Comparison of ENCODE assay signal across 11 mouse cellular contexts in the genomic region with DNA sequence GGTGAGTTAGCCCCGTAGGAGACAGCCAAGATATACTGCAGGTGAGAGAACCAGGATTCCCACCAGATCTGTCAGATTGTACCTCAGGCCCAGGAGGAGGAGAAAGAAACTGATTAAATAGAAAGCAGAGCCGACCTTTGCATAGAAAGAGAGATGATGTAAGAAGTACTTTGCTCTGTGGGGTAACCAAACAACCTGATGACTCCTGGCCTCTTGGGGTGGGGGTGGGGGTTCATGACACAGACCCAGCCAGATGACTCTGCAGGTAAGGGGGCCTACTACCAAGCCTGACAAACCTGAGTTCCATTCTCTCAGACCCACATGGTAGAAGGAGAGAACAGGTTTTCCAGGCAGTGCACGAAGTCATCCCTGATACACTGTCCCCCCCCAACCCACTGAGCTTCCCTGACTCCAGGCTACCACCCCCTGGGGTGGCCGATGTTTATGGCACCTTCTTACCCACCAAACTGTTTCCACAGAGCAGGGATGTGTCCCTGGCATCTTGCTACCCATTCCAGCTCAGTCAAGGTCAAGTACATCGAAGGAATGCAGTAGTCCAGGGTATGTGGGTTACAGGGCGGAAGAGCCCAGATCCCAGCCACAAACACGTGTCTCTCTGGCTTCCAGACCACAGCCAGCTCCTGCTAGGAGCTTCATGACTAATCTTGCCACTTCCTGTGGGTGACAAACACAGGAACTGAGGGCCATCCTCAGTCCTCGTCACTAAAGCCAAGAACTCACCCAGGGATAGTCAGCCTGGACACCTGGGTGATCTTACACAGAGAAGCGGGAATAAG. TPM values are rescaled to one million over a fixed set of nuclear protein-coding genes. Genes with fewer than 3 reads are reported as not detected.
DNase-seq lines count a peak whose midpoint lies in the region; ATAC-seq and TF ChIP-seq lines count a peak whose summit lies in the region.
"Had no signal": no experiment of that assay in that cellular context is flagged by ENCODE, and none has a peak within 500 bp of the region (broad histone marks: within the 10 kb centered on the region; RNA-seq: fewer than 3 reads in every experiment).

No protein-coding gene starts in this region.

- 61% methylated on average over 9 of the region's 9 CpGs for WGBS in heart, embryonic 15.5 days
- 57% methylated on average over 9 of the region's 9 CpGs for WGBS in kidney, postnatal 0 days

- DNase-seq in heart, adult 9 months (ENCODE audit: low spot score in 2 of 2) = no peak
- peak; percentile 66 for DNase-seq in adrenal gland, postnatal 14 days
- DNase-seq in kidney, postnatal 0 days (ENCODE audit: low spot score) = peak; percentile 70
- DNase-seq in testis, postnatal 10 days (ENCODE audit: low spot score) = no peak
- DNase-seq in gastrocnemius, adult 18-20 months (ENCODE audit: low spot score) = no peak
- DNase-seq: cerebellum, adult 9-11 months; right cerebral cortex, postnatal 14 days had no signal

- peaks cover 16% of the 10 kb centered on the region for H3K4me1 ChIP-seq in heart, embryonic 15.5 days (replicated peaks)
- H3K4me1 ChIP-seq in kidney, postnatal 0 days (replicated peaks; ENCODE audit: insufficient read depth, low read length) = peaks cover 15% of the 10 kb centered on the region

- peak; percentile 50 for ATAC-seq in heart, embryonic 15.5 days (replicated peaks; ENCODE audit: insufficient number of reproducible peaks, insufficient read depth, low FRiP score, low read depth)
- peak; percentile 82 for ATAC-seq in kidney, postnatal 0 days (replicated peaks; ENCODE audit: low FRiP score, low read depth)
- ATAC-seq in monocyte, adult 5-6 weeks (replicated peaks; ENCODE audit: insufficient number of reproducible peaks, low FRiP score, low TSS enrichment, poor library complexity, severe bottlenecking) = peak; percentile 68
- ATAC-seq in erythroid progenitor cell, adult 5-6 weeks (replicated peaks; ENCODE audit: low FRiP score, poor library complexity, severe bottlenecking) = no peak

- H3K36me3 ChIP-seq in heart, embryonic 15.5 days = no peaks in the 10 kb centered on the region
- no peaks in the 10 kb centered on the region for H3K36me3 ChIP-seq in kidney, postnatal 0 days (ENCODE audit: insufficient read depth, low read length)
- H3K36me3 ChIP-seq: midbrain, embryonic 12.5 days had no signal

- TF ChIP-seq CTCF in kidney, postnatal 0 days (IDR thresholded peaks at IDR 0.05; ENCODE audit: low read depth) = no peak

- no peak overlapping the region for H3K4me3 ChIP-seq in heart, embryonic 15.5 days
- no peak overlapping the region for H3K4me3 ChIP-seq in kidney, postnatal 0 days (replicated peaks; ENCODE audit: low read depth, low read length)
- H3K4me3 ChIP-seq: midbrain, embryonic 12.5 days had no signal

- H3K27ac ChIP-seq in heart, embryonic 15.5 days = no peak overlapping the region
- peak overlapping the region; percentile 19; the same call in 1 of the 2 replicates for H3K27ac ChIP-seq in kidney, postnatal 0 days
- H3K27ac ChIP-seq: midbrain, embryonic 12.5 days had no signal

- H3K9me3 ChIP-seq in heart, embryonic 15.5 days (replicated peaks) = no peaks in the 10 kb centered on the region
- no peaks in the 10 kb centered on the region for H3K9me3 ChIP-seq in kidney, postnatal 0 days (replicated peaks; ENCODE audit: low read length)
- H3K9me3 ChIP-seq: midbrain, embryonic 12.5 days had no signal

- peaks cover 5% of the 10 kb centered on the region; the same call in 1 of the 2 replicates for H3K27me3 ChIP-seq in heart, embryonic 15.5 days
- H3K27me3 ChIP-seq in kidney, postnatal 0 days (ENCODE audit: insufficient read depth, low read length) = no peaks in the 10 kb centered on the region

- H3K4me2 ChIP-seq in heart, embryonic 15.5 days = no peak overlapping the region
- H3K4me2 ChIP-seq in kidney, postnatal 0 days (ENCODE audit: low read length) = no peak overlapping the region
- H3K4me2 ChIP-seq: midbrain, embryonic 12.5 days had no signal

- H3K9ac ChIP-seq in heart, embryonic 15.5 days = no peak overlapping the region
- no peak overlapping the region for H3K9ac ChIP-seq in kidney, postnatal 0 days (ENCODE audit: low read depth, low read length)
- H3K9ac ChIP-seq: midbrain, embryonic 12.5 days had no signal

RNA-seq across cellular contexts. Expression of a gene that starts 8.9 kb away (rescaled TPM):
- polyA plus RNA-seq in heart, embryonic 15.5 days (2015; fragmentation: Nextera tagmentation; extraction: Ambion mirVana) = 1.6 and 2.0 TPM in 2 replicates
- 8.4 and 10.2 TPM in 2 replicates for total RNA-seq in adrenal gland, postnatal 14 days (2021)
- polyA plus RNA-seq in kidney, postnatal 0 days (2015; fragmentation: Nextera tagmentation; extraction: Ambion mirVana) = 1.0 and 1.3 TPM in 2 replicates
- total RNA-seq in monocyte, adult 5-6 weeks (2017) = 44.7 to 96.7 TPM (median 53.9 TPM) in 3 replicates
- 19.7 and 20.9 TPM in 2 replicates for total RNA-seq in erythroid progenitor cell, adult 5-6 weeks (2015; ENCODE audit: low replicate concordance)
- 29.5 and 46.1 TPM in 2 replicates for total RNA-seq in erythroid progenitor cell, adult 5-6 weeks (2017; ENCODE audit: low replicate concordance)
- total RNA-seq in gastrocnemius, adult 18-20 months (2021) = 1 to 10 TPM; 3.6 to 4.3 TPM

RNA-seq across cellular contexts. Expression of a gene that starts 31.8 kb away (rescaled TPM):
- 155 and 163 TPM in 2 replicates for polyA plus RNA-seq in heart, embryonic 15.5 days (2015; fragmentation: Nextera tagmentation; extraction: Ambion mirVana)
- total RNA-seq in adrenal gland, postnatal 14 days (2021) = 172 and 183 TPM in 2 replicates
- 222 and 225 TPM in 2 replicates for polyA plus RNA-seq in kidney, postnatal 0 days (2015; fragmentation: Nextera tagmentation; extraction: Ambion mirVana)
- 6.8 to 10.9 TPM (median 10.2 TPM) in 3 replicates for total RNA-seq in monocyte, adult 5-6 weeks (2017)
- 285 and 316 TPM in 2 replicates for total RNA-seq in erythroid progenitor cell, adult 5-6 weeks (2015; ENCODE audit: low replicate concordance)
- total RNA-seq in erythroid progenitor cell, adult 5-6 weeks (2017; ENCODE audit: low replicate concordance) = 129 and 154 TPM in 2 replicates
- 10 to 100 TPM; 54.6 to 57.3 TPM for total RNA-seq in gastrocnemius, adult 18-20 months (2021)

Comparison
In these comparisons a context has a peak if more than half of its experiments do, and no peak if none do; other contexts are left out.
1. DNase-seq: peak in adrenal gland, postnatal 14 days (single experiment) and kidney, postnatal 0 days (single experiment); none in heart, adult 9 months (0 of 2), testis, postnatal 10 days (single experiment) and gastrocnemius, adult 18-20 months (single experiment).